Mouse (Mus musculus): ENCODE data around the gene Gtpbp3.
A peak's percentile ranks its signal among the peaks of the same experiment; 100 is the strongest.

Gene Gtpbp3

GRCm38 (mm10) chr8:71487691-71488445, at the start of gene Gtpbp3:
Gtpbp3 (plus strand) TSS chr8:71488103.
- no peak for DNase-seq (ENCODE audit: low read depth, low spot score)

- DNase-seq (ENCODE audit: low read depth, low spot score) = peak; percentile 36
Measured at GRCm38 (mm10) chr8:71441404-71441803, 46.5 kb upstream of the Gtpbp3 start.

GRCm38 (mm10) chr8:71445096-71445495, 42.8 kb upstream of the Gtpbp3 start:
- DNase-seq (ENCODE audit: low read depth, low spot score) = no peak

GRCm38 (mm10) chr8:71451337-71451736, 36.6 kb upstream of the Gtpbp3 start:
- no peak for DNase-seq (ENCODE audit: low read depth, low spot score)

- DNase-seq (ENCODE audit: low read depth, low spot score) = no peak
Measured at GRCm38 (mm10) chr8:71451777-71452176, 36.1 kb upstream of the Gtpbp3 start.

GRCm38 (mm10) chr8:71452669-71453068, 35.2 kb upstream of the Gtpbp3 start:
- no peak for DNase-seq (ENCODE audit: low read depth, low spot score)

GRCm38 (mm10) chr8:71454668-71455067, 33.2 kb upstream of the Gtpbp3 start:
- DNase-seq (ENCODE audit: low read depth, low spot score) = no peak

GRCm38 (mm10) chr8:71456906-71457305, 31.0 kb upstream of the Gtpbp3 start:
- no peak for DNase-seq (ENCODE audit: low read depth, low spot score)

GRCm38 (mm10) chr8:71457659-71458270, 30.1 kb upstream of the Gtpbp3 start:
- no peak for DNase-seq (ENCODE audit: low read depth, low spot score)

GRCm38 (mm10) chr8:71460716-71461115, 27.2 kb upstream of the Gtpbp3 start:
- DNase-seq (ENCODE audit: low read depth, low spot score) = no peak

GRCm38 (mm10) chr8:71461152-71461840, 26.6 kb upstream of the Gtpbp3 start:
- no peak for DNase-seq (ENCODE audit: low read depth, low spot score)

GRCm38 (mm10) chr8:71462191-71462590, 25.7 kb upstream of the Gtpbp3 start:
- no peak for DNase-seq (ENCODE audit: low read depth, low spot score)

GRCm38 (mm10) chr8:71462786-71463185, 25.1 kb upstream of the Gtpbp3 start:
- DNase-seq (ENCODE audit: low read depth, low spot score) = no peak

- peak; percentile 92 for DNase-seq (ENCODE audit: low read depth, low spot score)
Measured at GRCm38 (mm10) chr8:71463188-71464033, 24.5 kb upstream of the Gtpbp3 start, which contains the start of gene Abhd8. Abhd8 (minus strand) TSS chr8:71463655.

GRCm38 (mm10) chr8:71464513-71465500, 23.1 kb upstream of the Gtpbp3 start, which contains the start of gene Mrpl34:
Mrpl34 (plus strand) TSS chr8:71464959.
- DNase-seq (ENCODE audit: low read depth, low spot score) = peak; percentile 99

GRCm38 (mm10) chr8:71465733-71466132, 22.2 kb upstream of the Gtpbp3 start:
- no peak for DNase-seq (ENCODE audit: low read depth, low spot score)

GRCm38 (mm10) chr8:71466198-71466597, 21.7 kb upstream of the Gtpbp3 start:
- DNase-seq (ENCODE audit: low read depth, low spot score) = no peak

- DNase-seq (ENCODE audit: low read depth, low spot score) = no peak
Measured at GRCm38 (mm10) chr8:71467201-71467600, 20.7 kb upstream of the Gtpbp3 start.

- DNase-seq (ENCODE audit: low read depth, low spot score) = no peak
Measured at GRCm38 (mm10) chr8:71468001-71468400, 19.9 kb upstream of the Gtpbp3 start.

GRCm38 (mm10) chr8:71468916-71469315, 19.0 kb upstream of the Gtpbp3 start, which contains the start of gene Dda1:
Dda1 (plus strand) TSS chr8:71469199.
- DNase-seq (ENCODE audit: low read depth, low spot score) = peak; percentile 98
